Mouse (Mus musculus): Measurements from ENCODE around the gene Kcnn3. TPM values are rescaled to one million over a fixed set of nuclear protein-coding genes. Genes with fewer than 3 reads are reported as not detected.
A peak's percentile ranks its signal among the peaks of the same experiment; 100 is the strongest.

The Kcnn3 gene
- not detected in 2 replicates for polyA plus RNA-seq (2012; ENCODE audit: insufficient read depth, low replicate concordance)

- H3K4me3 ChIP-seq (replicated peaks): peak within 1 kb of the TSS; percentile 86
- H3K27me3 ChIP-seq (replicated peaks): peaks cover 85% of the 10 kb centered on the region
Measured at GRCm38 (mm10) chr3:89519894-89520293, at the start of gene Kcnn3. Gene Kcnn3, plus strand, starts transcription at chr3:89520164.

GRCm38 (mm10) chr3:89472280-89472679, 47.7 kb upstream of the Kcnn3 start:
- Histone ChIP-seq H3K4me3 (replicated peaks) (no peak overlapping the region), H3K36me3 (replicated peaks; ENCODE audit: low read length) (peaks cover 37% of the 10 kb centered on the region), H3K4me1 (peaks cover 29% of the 10 kb centered on the region), H3K27me3 (replicated peaks) (peaks cover 2% of the 10 kb centered on the region), H3K9me3 (no peaks in the 10 kb centered on the region)
- no peak for TF ChIP-seq GATA1 (IDR thresholded peaks at IDR 0.05; ENCODE audit: borderline replicate concordance, low read length)
- no peak for TF ChIP-seq FLI1 (IDR thresholded peaks at IDR 0.05; ENCODE audit: low read length)

More at GRCm38 (mm10) chr3:89519894-89520293, at the start of gene Kcnn3:
- Histone ChIP-seq H3K9me3 (peaks cover 29% of the 10 kb centered on the region), H3K4me1 (peaks cover 26% of the 10 kb centered on the region), H3K36me3 (replicated peaks; ENCODE audit: low read length) (no peaks in the 10 kb centered on the region)
- TF ChIP-seq FLI1 (IDR thresholded peaks at IDR 0.05; ENCODE audit: low read length): no peak
- TF ChIP-seq GATA1 (IDR thresholded peaks at IDR 0.05; ENCODE audit: borderline replicate concordance, low read length): no peak

GRCm38 (mm10) chr3:89473838-89474237, 46.1 kb upstream of the Kcnn3 start:
- Histone ChIP-seq H3K27me3 (replicated peaks) (peaks cover 6% of the 10 kb centered on the region), H3K9me3 (no peaks in the 10 kb centered on the region), H3K36me3 (replicated peaks; ENCODE audit: low read length) (peaks cover 21% of the 10 kb centered on the region), H3K4me3 (replicated peaks) (no peak overlapping the region), H3K4me1 (peaks cover 22% of the 10 kb centered on the region)
- TF ChIP-seq FLI1 (IDR thresholded peaks at IDR 0.05; ENCODE audit: low read length) (no peak), GATA1 (IDR thresholded peaks at IDR 0.05; ENCODE audit: borderline replicate concordance, low read length) (no peak)

GRCm38 (mm10) chr3:89479055-89479454, 40.9 kb upstream of the Kcnn3 start:
- Histone ChIP-seq H3K36me3 (replicated peaks; ENCODE audit: low read length) (no peaks in the 10 kb centered on the region), H3K9me3 (no peaks in the 10 kb centered on the region), H3K4me1 (peaks cover 21% of the 10 kb centered on the region)

GRCm38 (mm10) chr3:89481488-89481887, 38.5 kb upstream of the Kcnn3 start:
- Histone ChIP-seq H3K27me3 (replicated peaks) (peaks cover 28% of the 10 kb centered on the region), H3K36me3 (replicated peaks; ENCODE audit: low read length) (no peaks in the 10 kb centered on the region), H3K4me1 (peaks cover 30% of the 10 kb centered on the region), H3K9me3 (no peaks in the 10 kb centered on the region), H3K4me3 (replicated peaks) (peak overlapping the region; percentile 25)
- TF ChIP-seq FLI1 (IDR thresholded peaks at IDR 0.05; ENCODE audit: low read length) (no peak), GATA1 (IDR thresholded peaks at IDR 0.05; ENCODE audit: borderline replicate concordance, low read length) (no peak)

More at GRCm38 (mm10) chr3:89479055-89479454, 40.9 kb upstream of the Kcnn3 start:
- Histone ChIP-seq H3K27me3 (replicated peaks) (peaks cover 14% of the 10 kb centered on the region), H3K4me3 (replicated peaks) (no peak overlapping the region)
- TF ChIP-seq GATA1 (IDR thresholded peaks at IDR 0.05; ENCODE audit: borderline replicate concordance, low read length): no peak
- TF ChIP-seq FLI1 (IDR thresholded peaks at IDR 0.05; ENCODE audit: low read length): no peak

- Histone ChIP-seq H3K4me3 (replicated peaks) (no peak overlapping the region), H3K4me1 (peaks cover 33% of the 10 kb centered on the region), H3K27me3 (replicated peaks) (peaks cover 33% of the 10 kb centered on the region), H3K9me3 (no peaks in the 10 kb centered on the region), H3K36me3 (replicated peaks; ENCODE audit: low read length) (no peaks in the 10 kb centered on the region)
- TF ChIP-seq FLI1 (IDR thresholded peaks at IDR 0.05; ENCODE audit: low read length) (no peak), GATA1 (IDR thresholded peaks at IDR 0.05; ENCODE audit: borderline replicate concordance, low read length) (no peak)
Measured at GRCm38 (mm10) chr3:89482249-89482648, 37.7 kb upstream of the Kcnn3 start.

- peaks cover 24% of the 10 kb centered on the region for H3K4me1 ChIP-seq
- TF ChIP-seq GATA1 (IDR thresholded peaks at IDR 0.05; ENCODE audit: borderline replicate concordance, low read length) (no peak), FLI1 (IDR thresholded peaks at IDR 0.05; ENCODE audit: low read length) (no peak)
- no peaks in the 10 kb centered on the region for H3K9me3 ChIP-seq
- H3K4me3 ChIP-seq (replicated peaks): peak overlapping the region; percentile 87
- H3K36me3 ChIP-seq (replicated peaks; ENCODE audit: low read length): no peaks in the 10 kb centered on the region
- peaks cover 48% of the 10 kb centered on the region for H3K27me3 ChIP-seq (replicated peaks)
Measured at GRCm38 (mm10) chr3:89484766-89485524, 35.0 kb upstream of the Kcnn3 start.

- H3K36me3 ChIP-seq (replicated peaks; ENCODE audit: low read length): no peaks in the 10 kb centered on the region
- H3K4me1 ChIP-seq: peaks cover 24% of the 10 kb centered on the region
- TF ChIP-seq FLI1 (IDR thresholded peaks at IDR 0.05; ENCODE audit: low read length) (no peak), GATA1 (IDR thresholded peaks at IDR 0.05; ENCODE audit: borderline replicate concordance, low read length) (no peak)
- H3K9me3 ChIP-seq: peaks cover 6% of the 10 kb centered on the region
- no peak overlapping the region for H3K4me3 ChIP-seq (replicated peaks)
- peaks cover 59% of the 10 kb centered on the region for H3K27me3 ChIP-seq (replicated peaks)
Measured at GRCm38 (mm10) chr3:89486111-89486510, 33.9 kb upstream of the Kcnn3 start.

GRCm38 (mm10) chr3:89486916-89487702, 32.9 kb upstream of the Kcnn3 start:
- Histone ChIP-seq H3K9me3 (peaks cover 6% of the 10 kb centered on the region), H3K4me1 (peaks cover 18% of the 10 kb centered on the region), H3K36me3 (replicated peaks; ENCODE audit: low read length) (no peaks in the 10 kb centered on the region), H3K4me3 (replicated peaks) (no peak overlapping the region), H3K27me3 (replicated peaks) (peaks cover 67% of the 10 kb centered on the region)
- TF ChIP-seq FLI1 (IDR thresholded peaks at IDR 0.05; ENCODE audit: low read length): no peak
- no peak for TF ChIP-seq GATA1 (IDR thresholded peaks at IDR 0.05; ENCODE audit: borderline replicate concordance, low read length)

Measured in megakaryocyte, embryonic 14.5 days (primary cell).